Mouse (Mus musculus) forebrain, embryonic 13.5 days (tissue): Measurements from ENCODE around the gene Gm8180. TPM values are rescaled to one million over a fixed set of nuclear protein-coding genes. Genes with fewer than 3 reads are reported as not detected.
"Not testable (repeated sequence)": the region's sequence is repeated elsewhere in the genome, so short reads cannot be mapped to it uniquely, and the experiment has no call there.

Experiments used
- ATAC-seq: fragments of 200-750 bp; cut with Nextera tagmentation; 2 replicates; pipeline ENCODE4 v1.8.0; 2017
- H3K27ac ChIP-seq: fragments of 300-500 bp; sonication (generic); 2 replicates; pipeline ENCODE4 v1.5.1; 2015; ENCODE audit warnings: inconsistent platforms, mild to moderate bottlenecking, moderate library complexity
- H3K27me3 ChIP-seq: fragments of 300-500 bp; sonication (generic); 2 replicates; pipeline ENCODE4 v1.6.1; 2015; ENCODE audit warnings: mild to moderate bottlenecking, inconsistent platforms
- H3K36me3 ChIP-seq: fragments of 300-500 bp; sonication (generic); 2 replicates; pipeline ENCODE4 v1.6.1; 2015; ENCODE audit warnings: mild to moderate bottlenecking, inconsistent platforms; ENCODE audit not compliant: poor library complexity, severe bottlenecking
- H3K4me1 ChIP-seq: fragments of 300-500 bp; sonication (generic); 2 replicates; pipeline ENCODE4 v1.6.1; 2015; ENCODE audit warnings: inconsistent platforms
- H3K4me2 ChIP-seq: fragments of 300-500 bp; sonication (generic); 2 replicates; pipeline ENCODE4 v1.6.1; 2015; ENCODE audit warnings: inconsistent platforms, mild to moderate bottlenecking, moderate library complexity
- H3K4me3 ChIP-seq: fragments of 300-500 bp; sonication (generic); 2 replicates; pipeline ENCODE4 v1.5.1; 2015; ENCODE audit warnings: mild to moderate bottlenecking, inconsistent platforms
- H3K9ac ChIP-seq: fragments of 300-500 bp; sonication (generic); 2 replicates; pipeline ENCODE4 v1.6.1; 2015; ENCODE audit warnings: mild to moderate bottlenecking, inconsistent platforms
- H3K9me3 ChIP-seq: fragments of 300-500 bp; sonication (generic); replicated peaks from 2 replicates; pipeline ENCODE4 v1.6.1; 2016; ENCODE audit warnings: inconsistent platforms
- WGBS: fragments of 180-500 bp; shearing (Covaris S2); methylation state at CpG from one replicate; pipeline ENCODE4 v1.1.7; 2015; 5-methylcytosine and 5-hydroxymethylcytosine counted together
- polyA plus RNA-seq: library from polyadenylated mRNA; unstranded; fragments of >200 nt; fragmentation: Nextera tagmentation; extraction: Ambion mirVana; gene quantifications from 2 replicates; pipeline ENCODE4 v1.2.1, GENCODE M21; 2015

Gene Gm8180
- polyA plus RNA-seq, result not detected in 2 replicates

DNA sequence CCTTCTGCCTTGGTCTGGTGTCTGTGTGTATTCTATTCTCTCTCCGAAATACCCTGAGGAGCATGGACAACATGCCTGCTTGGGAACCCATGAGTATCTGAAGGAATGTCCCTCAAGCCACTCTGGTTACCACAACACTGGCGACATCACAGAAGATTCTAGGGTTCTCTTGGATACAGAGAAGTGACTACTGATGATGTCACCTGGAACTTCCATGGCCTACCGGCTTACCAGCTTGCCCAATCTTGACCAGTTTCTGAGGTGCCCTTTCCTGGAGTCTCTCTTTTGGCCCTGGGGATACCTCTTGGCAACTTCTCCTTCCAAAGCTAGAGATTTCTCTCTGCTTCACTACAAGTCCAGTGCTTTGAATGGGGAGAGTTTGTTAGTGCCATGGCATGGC lies at the start of gene Gm8180:
Gm8180 (minus strand) TSS at position 101 of the 400 bp plus-strand sequence.
- not testable (repeated sequence) for H3K4me3 ChIP-seq, ATAC-seq, H3K36me3 ChIP-seq, H3K4me1 ChIP-seq, H3K9ac ChIP-seq, H3K9me3 ChIP-seq, H3K27ac ChIP-seq, H3K4me2 ChIP-seq, H3K27me3 ChIP-seq
- 92% methylated on average over 3 of the region's 3 CpGs for WGBS

DNA sequence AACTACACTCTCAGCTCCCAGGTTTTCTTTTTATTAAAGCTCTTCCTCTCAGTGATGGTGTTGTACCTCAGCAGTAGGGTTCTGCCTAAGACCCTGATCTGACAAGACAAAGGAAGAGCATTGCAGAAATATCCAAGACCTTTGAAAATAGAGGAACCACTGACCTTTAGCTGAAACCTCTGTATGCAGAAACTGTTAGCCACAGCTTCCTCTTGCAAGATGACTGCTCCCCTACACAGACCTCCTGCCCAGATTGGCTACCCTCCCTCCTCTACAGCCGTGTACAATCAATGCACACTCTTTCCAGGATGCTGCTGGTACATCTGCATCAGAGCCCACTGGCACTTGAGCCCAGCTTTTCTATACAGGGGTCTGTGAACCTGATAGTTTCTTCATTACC lies 45.8 kb upstream of the Gm8180 start:
- H3K9me3 ChIP-seq, H3K4me1 ChIP-seq, ATAC-seq, H3K27me3 ChIP-seq, H3K4me3 ChIP-seq, H3K9ac ChIP-seq, H3K27ac ChIP-seq, H3K4me2 ChIP-seq, H3K36me3 ChIP-seq: not testable (repeated sequence)
- 59% methylated on average over 1 of the region's 1 CpGs for WGBS

DNA sequence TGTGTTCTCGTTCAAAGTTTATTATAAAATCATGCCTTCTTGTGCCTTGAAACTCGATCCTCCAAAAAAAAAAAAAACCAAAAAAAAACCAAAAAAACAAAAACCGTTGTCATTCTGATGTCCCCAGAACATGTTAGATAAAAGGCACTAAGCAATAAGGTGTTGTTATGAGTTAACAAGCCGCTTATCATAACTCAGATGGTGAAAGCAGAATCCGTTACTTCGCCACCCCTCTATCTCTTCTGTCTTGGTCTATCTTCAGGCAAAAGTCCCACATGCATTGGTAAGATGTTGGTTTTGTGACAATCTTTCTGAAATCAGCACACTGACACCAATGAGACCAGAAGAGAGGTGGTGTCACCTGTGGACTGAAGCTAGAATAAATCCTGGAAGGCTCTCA lies 39.6 kb upstream of the Gm8180 start:
- not testable (repeated sequence) for ATAC-seq, H3K36me3 ChIP-seq
- 85% methylated on average over 6 of the region's 6 CpGs for WGBS

DNA sequence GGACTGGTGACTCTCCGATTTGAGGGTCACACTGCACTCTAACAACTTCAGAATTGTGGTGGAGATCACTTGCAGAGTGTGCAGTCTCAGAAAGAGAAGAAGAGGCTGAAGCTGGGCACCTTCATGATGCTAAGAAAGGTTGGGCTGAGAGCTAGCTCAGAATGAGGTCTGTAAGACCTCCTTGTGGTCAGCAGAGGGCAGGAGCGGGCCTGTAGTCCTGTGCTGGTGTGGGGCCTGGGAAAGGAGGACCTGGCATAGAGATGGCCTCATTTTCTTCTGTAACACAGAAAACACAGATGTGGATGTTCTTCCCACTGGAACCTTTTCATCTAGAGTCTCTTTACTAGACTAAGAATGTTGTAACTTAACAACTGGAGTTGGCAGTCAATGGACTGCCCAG lies 37.3 kb upstream of the Gm8180 start:
- H3K9me3 ChIP-seq, H3K27me3 ChIP-seq, H3K4me1 ChIP-seq, H3K36me3 ChIP-seq, H3K27ac ChIP-seq, H3K4me2 ChIP-seq, ATAC-seq, H3K4me3 ChIP-seq, H3K9ac ChIP-seq: not testable (repeated sequence)
- 47% methylated on average over 1 of the region's 2 CpGs for WGBS

More for the DNA sequence above, 39.6 kb upstream of the Gm8180 start:
- H3K9ac ChIP-seq, H3K27me3 ChIP-seq, H3K4me2 ChIP-seq, H3K4me3 ChIP-seq, H3K4me1 ChIP-seq, H3K27ac ChIP-seq, H3K9me3 ChIP-seq: not testable (repeated sequence)

DNA sequence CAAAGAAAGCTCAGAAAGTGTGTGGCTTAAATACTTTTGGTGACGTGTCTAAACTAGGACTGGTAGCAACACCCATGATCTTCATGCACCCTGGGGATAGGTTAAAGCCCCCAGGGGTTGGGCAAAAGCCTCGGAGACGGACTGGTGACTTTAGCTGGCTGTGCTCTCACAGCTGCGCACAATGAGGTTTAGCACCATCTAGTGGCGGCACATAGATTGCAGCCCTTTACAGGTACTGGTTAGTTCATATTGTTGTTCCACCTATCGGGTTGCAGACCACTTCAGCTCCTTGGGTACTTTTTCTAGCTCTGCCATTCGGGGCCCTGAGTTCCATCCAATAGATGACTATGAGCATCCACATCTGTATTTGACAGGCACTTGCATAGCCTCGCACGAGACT lies 27.9 kb upstream of the Gm8180 start:
- H3K9me3 ChIP-seq, H3K4me1 ChIP-seq, H3K4me3 ChIP-seq, H3K9ac ChIP-seq, H3K27me3 ChIP-seq, H3K36me3 ChIP-seq, H3K27ac ChIP-seq, H3K4me2 ChIP-seq: not testable (repeated sequence)
- WGBS, result 61% methylated on average over 8 of the region's 9 CpGs
- peak; percentile 62; the same call in 1 of the 2 replicates for ATAC-seq

DNA sequence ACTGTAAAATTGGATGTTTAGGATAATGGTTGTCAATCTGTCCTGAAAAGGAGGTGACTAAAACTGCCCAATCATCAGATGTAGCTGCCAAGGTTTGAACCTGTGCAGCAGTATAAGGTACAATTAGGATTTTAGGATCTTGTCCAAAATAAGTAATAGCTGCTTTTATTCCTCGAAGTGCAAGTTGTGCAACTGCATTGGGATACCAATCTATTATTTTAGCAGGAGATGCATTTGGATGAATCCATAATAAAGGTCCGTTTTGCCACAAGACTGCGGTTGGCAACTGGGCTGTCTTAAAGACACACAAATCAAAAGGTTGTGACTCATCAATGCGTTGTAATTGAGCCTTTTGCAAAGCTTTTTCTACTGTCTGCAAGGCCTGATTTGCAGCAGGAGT lies 23.6 kb upstream of the Gm8180 start:
- H3K4me2 ChIP-seq, H3K4me3 ChIP-seq, H3K27me3 ChIP-seq, H3K4me1 ChIP-seq, H3K27ac ChIP-seq, H3K9me3 ChIP-seq, H3K36me3 ChIP-seq, ATAC-seq, H3K9ac ChIP-seq: not testable (repeated sequence)
- 78% methylated on average over 4 of the region's 4 CpGs for WGBS

DNA sequence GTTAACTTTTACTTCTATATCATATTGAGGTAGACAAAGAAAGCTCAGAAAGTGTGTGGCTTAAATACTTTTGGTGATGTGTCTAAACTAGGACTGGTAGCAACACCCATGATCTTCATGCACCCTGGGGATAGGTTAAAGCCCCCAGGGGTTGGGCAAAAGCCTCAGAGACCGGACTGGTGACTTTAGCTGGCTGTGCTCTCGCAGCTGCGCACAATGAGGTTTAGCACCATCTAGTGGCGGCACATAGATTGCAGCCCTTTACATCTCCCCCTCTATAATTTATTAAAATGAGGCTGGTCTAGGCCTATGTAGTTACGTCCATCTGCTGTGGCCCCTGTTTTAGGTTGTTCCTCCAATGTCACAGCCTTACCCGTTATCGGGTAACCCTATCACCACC lies 19.9 kb upstream of the Gm8180 start:
- H3K27ac ChIP-seq, ATAC-seq, H3K4me1 ChIP-seq, H3K9ac ChIP-seq, H3K9me3 ChIP-seq, H3K27me3 ChIP-seq, H3K4me3 ChIP-seq, H3K4me2 ChIP-seq, H3K36me3 ChIP-seq: not testable (repeated sequence)
- WGBS, result 12% methylated on average over 7 of the region's 7 CpGs

DNA sequence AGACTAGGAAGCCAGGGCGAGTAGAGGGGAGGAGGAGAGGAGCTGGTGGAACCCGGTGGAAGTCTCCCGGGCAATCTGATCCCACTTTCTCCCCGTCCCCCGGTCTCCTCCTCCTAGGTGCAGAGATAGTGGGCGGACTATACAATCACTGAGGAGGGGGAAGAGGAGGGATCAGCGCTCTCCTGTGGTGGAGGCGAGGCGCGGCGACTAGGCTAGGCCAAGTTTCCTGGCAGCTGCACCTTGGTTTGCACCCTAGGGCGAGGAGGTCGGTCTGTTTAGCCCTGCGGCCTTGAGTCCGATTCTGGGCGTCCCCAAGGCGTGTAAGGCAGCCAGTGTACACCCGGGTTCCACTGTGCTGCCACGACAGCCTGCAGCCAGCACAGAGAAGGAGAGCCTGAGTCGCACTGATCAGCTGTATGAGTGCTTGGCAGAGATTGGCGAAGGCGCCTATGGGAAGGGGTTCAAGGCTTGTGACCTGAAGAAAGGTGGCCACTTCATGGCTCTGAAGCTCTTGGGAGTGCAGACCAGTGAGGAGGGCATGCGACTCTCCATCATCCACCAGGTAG lies 12.4 kb upstream of the Gm8180 start:
- Histone ChIP-seq H3K4me2 (peak overlapping the region; percentile 52), H3K9ac (peak overlapping the region; percentile 30; the same call in 1 of the 2 replicates), H3K4me3 (0 out of 2 replicates have a peak overlapping the region, but pooled peaks have one; percentile 12)
- H3K27me3 ChIP-seq, H3K36me3 ChIP-seq, H3K9me3 ChIP-seq, H3K27ac ChIP-seq, H3K4me1 ChIP-seq: not testable (repeated sequence)
- 14% methylated on average over 22 of the region's 23 CpGs for WGBS
- ATAC-seq, result peak; percentile 38; the same call in 1 of the 2 replicates

DNA sequence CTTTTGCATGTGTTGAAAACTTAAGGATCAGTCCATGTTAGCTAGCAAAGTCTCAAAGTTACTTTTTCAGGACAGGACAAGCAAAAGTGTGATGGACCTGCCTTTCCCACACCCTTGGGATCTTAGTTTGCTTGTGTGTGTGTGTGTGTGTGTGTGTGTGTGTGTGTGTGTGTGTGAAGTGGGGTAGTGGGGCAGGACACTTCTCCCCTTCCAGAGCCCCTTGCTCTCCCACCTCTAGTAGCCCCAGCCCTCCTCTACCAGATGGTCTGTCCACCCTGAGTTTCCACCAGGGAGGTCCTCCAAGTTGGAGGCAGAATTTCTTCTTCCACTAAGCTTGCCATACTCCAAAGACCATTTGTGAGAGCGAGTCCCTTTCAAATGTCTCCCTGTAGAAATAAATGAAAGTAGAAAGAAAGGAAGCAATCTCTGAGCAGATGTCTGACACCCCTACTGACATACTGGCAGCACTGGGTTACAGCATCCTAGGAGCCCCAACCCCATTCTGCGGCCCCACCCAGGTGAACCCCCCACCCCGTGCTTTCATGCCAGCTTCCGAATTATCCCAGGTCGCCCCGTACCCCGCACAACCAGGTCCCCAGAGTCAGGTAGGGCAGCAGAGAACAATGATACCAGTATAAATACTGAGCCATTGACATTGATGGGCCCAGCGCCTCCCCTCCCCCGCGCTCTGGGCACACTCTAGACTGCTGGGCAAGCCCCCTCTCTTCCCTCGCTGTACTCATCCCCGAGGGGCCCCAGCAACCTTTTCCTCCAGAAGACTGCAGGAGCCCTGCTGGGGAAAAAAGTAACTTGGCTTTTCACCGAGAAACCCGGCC lies 11.7 kb upstream of the Gm8180 start:
- 0 out of 2 replicates have a peak overlapping the region, but pooled peaks have one; percentile 30 for H3K9ac ChIP-seq
- no peak overlapping the region for H3K27ac ChIP-seq
- H3K27me3 ChIP-seq, result no peaks in the 10 kb centered on the region
- H3K4me2 ChIP-seq, result peak overlapping the region; percentile 52
- H3K4me1 ChIP-seq, result 0 out of 2 replicates have a peak, but pooled peaks cover 4% of the 10 kb centered on the region
- H3K9me3 ChIP-seq, result no peaks in the 10 kb centered on the region
- WGBS, result 24% methylated on average over 14 of the region's 14 CpGs
- H3K4me3 ChIP-seq, result 0 out of 2 replicates have a peak overlapping the region, but pooled peaks have one; percentile 12
- H3K36me3 ChIP-seq, result no peaks in the 10 kb centered on the region
- peak; percentile 68; the same call in 1 of the 2 replicates for ATAC-seq

DNA sequence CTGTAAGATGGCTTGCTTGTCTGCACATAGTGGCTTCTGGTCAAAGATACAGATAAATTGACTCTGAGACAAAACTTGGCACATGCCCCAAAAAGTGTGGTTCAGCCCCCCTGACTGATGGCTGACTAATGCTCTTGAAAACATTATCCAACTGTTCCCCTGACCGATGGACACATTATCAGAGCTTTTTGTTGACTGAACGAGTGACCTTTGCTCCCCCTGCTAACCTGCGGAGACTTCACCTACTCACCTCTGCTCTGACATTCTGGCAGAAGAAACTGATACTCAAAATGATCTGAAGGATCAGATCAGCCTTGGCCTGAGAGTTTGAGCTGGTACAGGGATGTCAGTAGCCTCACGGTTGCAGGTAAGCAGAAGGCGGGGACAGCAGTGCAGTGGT lies 9.3 kb upstream of the Gm8180 start:
- not testable (repeated sequence) for ATAC-seq, H3K27me3 ChIP-seq
- 88% methylated on average over 5 of the region's 5 CpGs for WGBS

DNA sequence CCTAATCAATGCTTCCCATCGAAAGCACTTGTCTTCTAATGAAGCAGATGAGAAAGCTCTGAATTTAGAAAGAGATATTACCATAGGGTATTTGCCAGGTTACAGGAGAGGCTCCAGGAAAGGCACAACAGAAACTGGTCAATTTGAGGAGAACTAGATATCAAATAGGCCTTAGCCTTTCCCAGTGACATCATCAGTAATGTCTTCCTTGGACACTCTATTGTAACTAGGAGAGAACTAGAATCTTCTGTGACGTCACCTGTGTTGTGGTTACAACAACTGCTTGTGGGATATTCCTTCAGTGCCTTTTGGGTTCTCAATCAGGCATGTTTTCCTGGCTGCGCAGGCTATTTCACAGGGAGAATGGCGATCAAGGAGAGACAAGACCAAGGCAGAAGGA lies 37.0 kb downstream of the Gm8180 start, which contains the start of gene Gm6526:
Gm6526 (plus strand) TSS at position 301 of the 400 bp plus-strand sequence.
- H3K4me2 ChIP-seq, H3K27me3 ChIP-seq, H3K4me3 ChIP-seq, ATAC-seq, H3K9me3 ChIP-seq, H3K9ac ChIP-seq, H3K36me3 ChIP-seq, H3K4me1 ChIP-seq, H3K27ac ChIP-seq: not testable (repeated sequence)
- whole genome bisulfite sequencing, result 82% methylated on average over 4 of the region's 4 CpGs

More for the DNA sequence above, 9.3 kb upstream of the Gm8180 start:
- not testable (repeated sequence) for H3K36me3 ChIP-seq, H3K9me3 ChIP-seq, H3K4me3 ChIP-seq, H3K27ac ChIP-seq, H3K9ac ChIP-seq, H3K4me1 ChIP-seq, H3K4me2 ChIP-seq
